Mouse (Mus musculus) lung, embryonic 15.5 days (tissue): ENCODE measurements around the gene Vgll4. TPM values are rescaled to one million over a fixed set of nuclear protein-coding genes. Genes with fewer than 3 reads are reported as not detected.

Experiments used
- ATAC-seq: fragments of 200-750 bp; cut with Nextera tagmentation; 2 replicates; pipeline ENCODE4 v1.8.0; 2017; ENCODE audit warnings: moderate number of reproducible peaks, borderline replicate concordance; ENCODE audit not compliant: low FRiP score, low TSS enrichment; ENCODE audit errors: extremely low read depth
- H3K27ac ChIP-seq: fragments of 300-500 bp; sonication (generic); 2 replicates; pipeline ENCODE4 v1.5.1; 2015; ENCODE audit warnings: moderate library complexity, mild to moderate bottlenecking, inconsistent platforms
- H3K27me3 ChIP-seq: fragments of 300-500 bp; sonication (generic); 2 replicates; pipeline ENCODE4 v1.6.1; 2015; ENCODE audit warnings: inconsistent platforms
- H3K36me3 ChIP-seq: fragments of 300-500 bp; sonication (generic); 2 replicates; pipeline ENCODE4 v1.6.1; 2015; ENCODE audit warnings: inconsistent platforms
- H3K4me1 ChIP-seq: fragments of 300-500 bp; sonication (generic); 2 replicates; pipeline ENCODE4 v1.6.1; 2015; ENCODE audit warnings: inconsistent platforms
- H3K4me2 ChIP-seq: fragments of 300-500 bp; sonication (generic); 2 replicates; pipeline ENCODE4 v1.6.1; 2015; ENCODE audit warnings: inconsistent platforms, mild to moderate bottlenecking, moderate library complexity
- H3K4me3 ChIP-seq: fragments of 300-500 bp; sonication (generic); 2 replicates; pipeline ENCODE4 v1.5.1; 2015; ENCODE audit warnings: mild to moderate bottlenecking, inconsistent platforms
- H3K9ac ChIP-seq: fragments of 300-500 bp; sonication (generic); 2 replicates; pipeline ENCODE4 v1.6.1; 2015; ENCODE audit warnings: inconsistent platforms
- H3K9me3 ChIP-seq: fragments of 300-500 bp; sonication (generic); 2 replicates; pipeline ENCODE4 v1.6.1; 2016; ENCODE audit warnings: inconsistent platforms
- WGBS: fragments of 180-500 bp; shearing (Covaris S2); methylation state at CpG from one replicate; pipeline ENCODE4 v1.1.7; 2015; 5-methylcytosine and 5-hydroxymethylcytosine counted together
- polyA plus RNA-seq: library from polyadenylated mRNA; unstranded; fragments of >200 nt; fragmentation: Nextera tagmentation; extraction: Ambion mirVana; gene quantifications from 2 replicates; pipeline ENCODE4 v1.2.1, GENCODE M21; 2015

Gene Vgll4
- polyA plus RNA-seq, 1 experiment from 2014 or later = 147 TPM

DNA sequence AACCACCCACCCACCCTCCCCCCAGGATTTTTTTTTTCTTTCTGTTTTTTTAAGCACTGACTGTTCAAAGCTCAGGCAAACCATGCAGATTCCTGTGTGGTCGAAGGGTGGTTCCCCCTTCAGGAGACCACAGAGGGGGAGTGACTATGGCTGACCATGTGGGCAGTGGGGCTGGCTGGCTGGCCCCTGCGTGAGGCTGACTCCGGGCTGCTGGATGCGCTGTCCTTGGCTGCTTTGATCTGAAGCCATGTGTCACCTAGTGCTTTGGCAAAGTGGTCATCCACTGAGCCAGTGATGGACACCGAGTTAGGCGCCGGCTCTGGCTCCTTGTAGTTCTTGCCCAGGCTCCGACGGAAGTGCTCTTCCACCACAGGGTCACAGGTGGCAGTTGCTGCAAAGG is 107.7 kb downstream of the Vgll4 start:
- H3K4me3 ChIP-seq = no peak overlapping the region
- no peak overlapping the region for H3K4me2 ChIP-seq
- H3K27ac ChIP-seq = peak overlapping the region; percentile 34
- H3K36me3 ChIP-seq = peaks cover 46% of the 10 kb centered on the region
- 62% methylated on average over 9 of the region's 9 CpGs for WGBS
- H3K4me1 ChIP-seq = peaks cover 52% of the 10 kb centered on the region
- H3K9me3 ChIP-seq = no peaks in the 10 kb centered on the region
- H3K9ac ChIP-seq = no peak overlapping the region
- no peak for ATAC-seq
- H3K27me3 ChIP-seq = no peaks in the 10 kb centered on the region

DNA sequence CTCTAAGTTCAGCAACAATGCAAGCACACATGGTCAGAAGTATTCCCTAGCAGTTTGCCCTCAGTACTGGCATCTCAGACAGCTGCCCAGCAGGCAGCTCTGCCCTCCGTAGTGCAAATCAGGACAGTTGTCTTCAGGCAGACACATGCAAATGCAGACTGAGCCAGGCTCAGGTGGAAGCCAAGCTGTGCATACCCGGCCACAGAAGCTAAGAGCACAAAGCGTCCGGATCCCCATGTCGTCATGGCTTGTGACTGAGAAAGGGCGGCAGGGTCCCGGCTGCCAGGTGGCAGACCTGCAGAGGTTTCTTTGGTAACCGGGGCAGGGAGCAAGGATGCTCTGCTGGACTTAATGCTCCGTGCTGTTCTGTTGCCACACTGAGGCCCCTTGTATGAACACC is 108.2 kb downstream of the Vgll4 start:
- Histone ChIP-seq H3K4me2 (no peak overlapping the region), H3K9ac (no peak overlapping the region), H3K4me1 (peaks cover 52% of the 10 kb centered on the region)

DNA sequence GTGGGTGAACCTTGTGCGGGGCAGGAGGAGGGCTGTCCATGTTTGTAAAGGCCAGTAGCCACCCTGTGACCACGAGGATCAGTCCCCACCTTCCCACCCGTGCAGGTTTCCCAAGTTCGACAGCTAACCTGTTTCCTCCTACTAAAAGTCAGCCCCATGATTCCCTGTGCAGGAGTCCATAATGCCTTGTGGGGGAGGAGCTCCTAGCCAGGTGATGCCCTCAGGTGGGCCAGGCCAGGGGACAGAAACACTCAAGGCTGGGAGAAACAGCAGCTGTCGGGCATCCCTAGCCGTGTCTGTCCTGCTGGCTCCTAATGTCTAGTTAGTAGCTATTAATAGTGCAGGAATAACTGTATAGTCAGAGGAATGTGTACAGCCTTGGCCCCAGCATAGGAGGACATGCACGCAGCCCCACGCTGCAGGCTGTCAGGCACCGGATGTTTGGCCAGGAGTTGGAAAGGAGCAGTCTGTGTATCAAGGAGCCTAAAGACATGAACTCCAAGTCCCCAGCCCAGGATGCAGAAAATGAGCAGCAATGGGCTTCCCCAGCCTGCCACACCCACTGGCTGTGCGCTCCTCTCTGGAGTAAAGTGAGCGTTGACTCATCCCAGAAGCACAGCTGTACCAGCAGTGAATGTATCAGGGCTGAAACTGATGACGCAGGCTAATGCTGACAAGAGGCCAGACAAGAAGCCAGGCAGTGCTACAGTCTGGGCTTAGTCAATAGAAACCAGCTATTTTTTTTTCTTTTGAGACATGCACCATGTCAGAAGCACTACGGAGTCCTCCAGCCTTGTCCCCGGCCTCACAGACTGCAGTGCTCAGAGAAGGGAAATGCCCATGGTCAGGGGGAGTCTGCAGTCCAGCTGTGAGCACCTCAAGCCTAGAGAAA is 108.9 kb downstream of the Vgll4 start:
- no peak overlapping the region for H3K4me2 ChIP-seq
- peak overlapping the region; percentile 54 for H3K27ac ChIP-seq
- 58% methylated on average over 14 of the region's 14 CpGs for WGBS
- H3K4me3 ChIP-seq = no peak overlapping the region
- ATAC-seq = peak; percentile 50
- no peak overlapping the region for H3K9ac ChIP-seq
- H3K36me3 ChIP-seq = peaks cover 46% of the 10 kb centered on the region
- H3K27me3 ChIP-seq = no peaks in the 10 kb centered on the region
- peaks cover 51% of the 10 kb centered on the region for H3K4me1 ChIP-seq
- no peaks in the 10 kb centered on the region for H3K9me3 ChIP-seq

More for the DNA sequence above, 108.2 kb downstream of the Vgll4 start:
- no peaks in the 10 kb centered on the region for H3K9me3 ChIP-seq
- no peak for ATAC-seq
- WGBS = 72% methylated on average over 9 of the region's 9 CpGs
- no peaks in the 10 kb centered on the region for H3K27me3 ChIP-seq
- peak overlapping the region; percentile 54; the same call in 1 of the 2 replicates for H3K27ac ChIP-seq
- H3K4me3 ChIP-seq = no peak overlapping the region
- peaks cover 46% of the 10 kb centered on the region for H3K36me3 ChIP-seq

DNA sequence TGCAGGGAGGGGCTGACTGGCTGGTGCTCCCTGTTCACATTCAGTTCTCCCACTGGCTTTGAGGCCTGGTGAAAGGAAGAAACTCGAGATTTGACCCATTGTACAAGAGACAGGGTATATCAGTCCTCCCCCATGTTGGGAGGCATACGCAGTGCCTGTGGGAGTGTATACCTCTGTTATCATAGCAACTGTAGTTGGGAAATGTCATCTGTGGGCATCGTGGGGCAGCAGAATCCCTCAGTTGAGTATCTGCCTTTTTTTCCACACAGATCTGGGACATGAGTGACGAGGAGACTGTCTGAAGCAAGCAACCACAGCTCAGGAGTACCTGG is 111.1 kb downstream of the Vgll4 start:
- peaks cover 43% of the 10 kb centered on the region for H3K36me3 ChIP-seq
- WGBS = 80% methylated on average over 4 of the region's 4 CpGs
- ATAC-seq = no peak

DNA sequence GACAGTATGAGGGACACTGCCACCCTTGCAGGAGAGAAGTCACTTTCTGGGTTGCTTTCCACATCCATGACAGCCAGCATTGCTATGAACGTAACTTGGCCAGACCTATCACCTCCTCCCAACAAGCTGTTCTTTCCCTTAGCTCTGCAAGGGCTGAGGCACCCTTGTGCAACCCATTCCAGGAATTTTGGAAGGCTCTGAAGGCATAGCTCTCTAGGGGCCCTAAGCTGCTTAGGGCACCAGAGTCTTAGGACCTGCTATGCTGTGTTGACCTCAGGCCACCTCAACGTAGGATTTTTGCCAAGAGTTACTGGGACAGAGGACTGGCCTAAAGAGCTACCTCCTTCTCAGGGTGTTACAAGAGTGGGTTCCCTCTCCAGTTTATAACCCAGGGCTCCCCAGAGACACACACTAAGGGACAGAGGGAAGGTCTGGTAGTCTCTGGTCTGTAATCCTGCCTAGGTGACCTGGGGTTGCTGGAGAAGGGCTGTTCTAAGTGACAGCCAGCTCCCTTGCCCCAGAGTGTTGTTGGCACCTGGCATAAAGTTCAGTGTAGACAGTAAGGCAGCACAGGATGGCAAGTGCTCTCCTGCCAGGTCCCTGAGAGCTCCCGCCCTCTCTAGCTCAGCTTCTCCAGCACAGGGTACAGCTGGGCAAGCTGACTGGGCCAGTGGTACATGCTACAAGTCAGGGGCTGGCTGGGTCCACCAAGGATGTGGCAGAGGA is 111.6 kb downstream of the Vgll4 start:
- Histone ChIP-seq H3K27ac (peak overlapping the region; percentile 7; the same call in 1 of the 2 replicates), H3K9me3 (no peaks in the 10 kb centered on the region), H3K4me3 (no peak overlapping the region), H3K9ac (no peak overlapping the region), H3K4me2 (no peak overlapping the region), H3K4me1 (peaks cover 56% of the 10 kb centered on the region), H3K27me3 (no peaks in the 10 kb centered on the region), H3K36me3 (peaks cover 39% of the 10 kb centered on the region)
- ATAC-seq = no peak
- WGBS = 70% methylated on average over 3 of the region's 3 CpGs

More for the DNA sequence above, 111.1 kb downstream of the Vgll4 start:
- Histone ChIP-seq H3K27me3 (no peaks in the 10 kb centered on the region), H3K4me3 (no peak overlapping the region), H3K4me2 (no peak overlapping the region), H3K27ac (no peak overlapping the region), H3K9me3 (no peaks in the 10 kb centered on the region), H3K4me1 (peaks cover 58% of the 10 kb centered on the region), H3K9ac (no peak overlapping the region)

DNA sequence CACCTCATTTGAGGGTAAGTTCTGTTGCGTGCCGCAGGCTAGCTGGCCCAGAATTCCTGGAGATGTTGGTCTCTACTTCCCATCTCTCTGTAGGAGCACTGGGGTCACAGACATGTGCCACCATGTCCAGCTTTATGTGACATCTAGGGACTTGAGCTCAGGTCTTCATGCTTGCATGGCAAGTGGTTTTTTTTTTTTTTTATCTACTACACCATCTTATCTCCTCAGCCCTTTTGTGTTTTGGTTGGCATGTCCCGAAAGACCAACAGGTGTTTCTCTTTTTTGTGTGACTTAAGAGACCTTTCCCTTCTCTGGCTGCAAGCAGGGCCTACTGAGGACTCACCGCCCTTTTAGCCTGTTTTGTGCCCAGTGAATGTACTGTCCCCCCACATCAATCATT is 113.3 kb downstream of the Vgll4 start:
- 45% methylated on average over 4 of the region's 4 CpGs for WGBS

DNA sequence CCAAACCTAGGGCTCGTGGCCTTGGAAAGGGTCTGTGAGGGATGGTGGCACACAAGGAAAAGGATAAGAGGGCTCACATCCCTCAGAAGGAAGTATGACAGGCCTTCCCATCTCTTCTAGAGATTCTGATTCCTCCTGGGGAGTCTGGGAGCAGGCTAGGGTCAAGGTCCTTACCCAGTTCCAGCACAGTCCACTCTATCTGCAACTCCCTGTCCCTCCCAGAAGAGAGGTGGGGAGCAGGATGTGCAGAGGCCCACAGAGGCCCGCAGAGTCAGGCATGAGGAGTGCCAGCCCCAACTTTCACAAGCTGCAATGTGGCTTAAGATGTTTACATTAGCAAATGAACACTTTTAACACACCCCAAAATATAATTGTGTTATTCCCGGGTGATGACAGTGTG is 114.2 kb downstream of the Vgll4 start:
- Histone ChIP-seq H3K4me3 (no peak overlapping the region), H3K4me2 (no peak overlapping the region), H3K9me3 (no peaks in the 10 kb centered on the region), H3K36me3 (peaks cover 16% of the 10 kb centered on the region), H3K27ac (peak overlapping the region; percentile 56), H3K27me3 (no peaks in the 10 kb centered on the region), H3K4me1 (peaks cover 49% of the 10 kb centered on the region), H3K9ac (no peak overlapping the region)
- WGBS = 17% methylated on average over 3 of the region's 3 CpGs
- no peak for ATAC-seq

More for the DNA sequence above, 113.3 kb downstream of the Vgll4 start:
- Histone ChIP-seq H3K4me2 (no peak overlapping the region), H3K36me3 (peaks cover 24% of the 10 kb centered on the region), H3K4me3 (no peak overlapping the region), H3K9ac (no peak overlapping the region), H3K9me3 (no peaks in the 10 kb centered on the region), H3K4me1 (peaks cover 57% of the 10 kb centered on the region), H3K27me3 (no peaks in the 10 kb centered on the region), H3K27ac (0 out of 2 replicates have a peak overlapping the region, but pooled peaks have one; percentile 31)
- no peak for ATAC-seq

DNA sequence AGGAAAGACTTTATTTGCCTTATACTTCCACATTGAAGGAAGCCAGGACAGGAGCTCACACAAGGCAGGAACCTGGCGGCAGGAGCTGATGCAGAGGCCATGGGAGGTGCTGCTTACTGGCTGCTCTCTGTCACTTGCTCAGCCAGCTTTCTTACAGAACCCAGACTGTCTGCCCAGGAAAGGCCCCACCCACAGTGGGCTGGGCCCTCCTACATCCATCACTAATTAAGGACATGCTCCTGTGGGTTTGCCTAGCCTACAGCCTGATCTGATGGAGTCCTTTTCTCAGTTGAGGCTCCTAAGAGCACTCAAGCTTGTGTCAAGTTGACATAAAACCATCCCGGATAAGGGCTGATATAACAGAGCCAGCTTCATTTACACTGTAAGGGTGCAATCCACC is 115.4 kb downstream of the Vgll4 start:
- Histone ChIP-seq H3K4me3 (no peak overlapping the region), H3K27me3 (no peaks in the 10 kb centered on the region), H3K36me3 (peaks cover 10% of the 10 kb centered on the region), H3K27ac (peak overlapping the region; percentile 56), H3K4me1 (peaks cover 49% of the 10 kb centered on the region), H3K4me2 (no peak overlapping the region), H3K9ac (no peak overlapping the region), H3K9me3 (no peaks in the 10 kb centered on the region)
- WGBS = 34% methylated on average over 2 of the region's 2 CpGs
- ATAC-seq = no peak

DNA sequence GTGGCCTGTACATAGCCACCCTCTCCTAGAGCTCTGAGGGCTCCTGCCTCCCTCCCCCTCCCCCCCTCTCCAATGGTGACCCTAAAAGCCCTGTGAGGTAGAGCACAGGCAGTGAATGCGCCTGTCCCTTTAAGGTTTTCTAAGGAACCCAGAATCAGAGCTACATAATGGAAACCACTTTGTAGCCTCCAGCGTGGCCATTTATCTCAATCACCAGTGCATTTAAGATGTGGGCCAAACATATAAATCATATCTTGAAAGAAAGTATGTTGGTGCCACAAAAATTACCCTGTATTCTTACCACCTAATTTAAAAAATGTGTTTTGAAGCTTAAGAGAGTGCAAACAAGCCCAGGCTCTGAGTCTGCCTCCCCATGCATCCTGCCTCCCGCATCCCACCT is 117.1 kb downstream of the Vgll4 start:
- no peaks in the 10 kb centered on the region for H3K36me3 ChIP-seq
- no peak overlapping the region for H3K9ac ChIP-seq
- H3K4me2 ChIP-seq = no peak overlapping the region
- WGBS = 43% methylated on average over 3 of the region's 3 CpGs
- no peak for ATAC-seq
- H3K27ac ChIP-seq = no peak overlapping the region
- H3K27me3 ChIP-seq = no peaks in the 10 kb centered on the region
- no peak overlapping the region for H3K4me3 ChIP-seq
- H3K9me3 ChIP-seq = no peaks in the 10 kb centered on the region
- H3K4me1 ChIP-seq = peaks cover 58% of the 10 kb centered on the region

DNA sequence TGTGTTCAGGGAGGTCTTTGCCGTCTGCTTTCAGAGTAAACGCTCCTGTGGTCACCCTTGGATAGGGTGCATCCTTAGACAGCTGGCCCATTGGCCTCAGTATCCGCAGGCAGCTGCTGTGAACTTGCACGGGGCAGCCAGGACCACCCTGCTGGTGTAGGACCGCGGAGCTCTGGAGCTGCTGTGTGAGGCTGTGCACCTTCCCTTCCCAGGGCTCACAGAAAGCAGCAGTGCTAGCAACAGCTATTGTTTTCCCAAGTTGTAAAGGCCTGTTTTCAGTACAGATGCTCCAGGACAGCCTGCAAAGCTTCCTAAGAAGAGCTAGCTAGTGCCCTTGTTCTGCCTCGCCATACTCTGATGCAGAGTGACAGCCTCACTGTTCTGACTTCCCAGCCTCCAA is 118.1 kb downstream of the Vgll4 start:
- ATAC-seq = no peak
- 44% methylated on average over 7 of the region's 7 CpGs for WGBS
- H3K4me3 ChIP-seq = no peak overlapping the region
- no peak overlapping the region for H3K9ac ChIP-seq
- H3K9me3 ChIP-seq = no peaks in the 10 kb centered on the region
- H3K27me3 ChIP-seq = no peaks in the 10 kb centered on the region
- H3K27ac ChIP-seq = peak overlapping the region; percentile 6; the same call in 1 of the 2 replicates
- no peak overlapping the region for H3K4me2 ChIP-seq
- peaks cover 62% of the 10 kb centered on the region for H3K4me1 ChIP-seq
- no peaks in the 10 kb centered on the region for H3K36me3 ChIP-seq

DNA sequence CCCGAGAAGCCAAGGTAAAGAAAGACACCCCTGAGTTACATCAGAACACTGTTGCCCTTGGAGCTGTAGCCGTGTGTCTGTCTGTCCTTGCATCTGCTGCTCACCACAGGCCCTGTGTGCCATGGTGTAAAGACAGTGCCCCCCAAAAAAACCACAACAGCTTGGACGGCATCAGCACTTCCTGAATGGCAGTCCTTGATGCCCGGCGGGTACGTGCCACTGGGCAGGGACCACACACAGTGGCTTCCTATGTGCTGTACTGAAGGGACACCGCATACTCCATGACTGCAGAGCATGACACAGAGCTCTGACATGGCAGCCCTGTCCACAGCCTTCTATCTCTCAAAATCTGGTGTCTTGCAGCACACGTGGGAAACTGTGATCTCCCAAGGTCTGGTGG is 120.0 kb downstream of the Vgll4 start:
- Histone ChIP-seq H3K36me3 (no peaks in the 10 kb centered on the region), H3K4me2 (no peak overlapping the region), H3K27ac (no peak overlapping the region), H3K9ac (no peak overlapping the region), H3K9me3 (no peaks in the 10 kb centered on the region), H3K4me1 (peaks cover 51% of the 10 kb centered on the region), H3K27me3 (no peaks in the 10 kb centered on the region), H3K4me3 (no peak overlapping the region)
- 78% methylated on average over 8 of the region's 8 CpGs for WGBS
- no peak for ATAC-seq

DNA sequence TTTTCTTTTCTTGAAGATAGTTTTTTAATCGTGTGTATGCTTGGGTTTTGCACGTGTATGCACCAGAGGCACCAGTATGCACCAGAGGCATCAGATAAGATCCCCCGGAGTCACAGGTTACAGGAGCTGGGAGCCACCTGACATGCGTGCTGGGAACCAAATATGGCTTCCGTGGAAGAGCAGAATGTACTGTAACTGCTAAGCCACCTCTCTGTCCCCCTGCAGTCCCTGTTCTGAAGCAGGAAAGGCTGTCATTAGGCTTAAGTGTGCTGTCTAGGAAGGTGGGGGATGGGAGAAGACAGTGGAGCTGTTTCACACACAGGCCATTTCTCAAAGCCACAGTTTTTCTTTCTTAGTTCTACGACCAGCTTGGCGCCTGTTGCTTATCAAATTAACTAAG is 121.0 kb downstream of the Vgll4 start:
- H3K9me3 ChIP-seq = no peaks in the 10 kb centered on the region
- no peak overlapping the region for H3K9ac ChIP-seq
- H3K4me2 ChIP-seq = no peak overlapping the region
- H3K4me1 ChIP-seq = peaks cover 41% of the 10 kb centered on the region
- H3K36me3 ChIP-seq = no peaks in the 10 kb centered on the region
- no peaks in the 10 kb centered on the region for H3K27me3 ChIP-seq
- ATAC-seq = peak; percentile 47; the same call in 1 of the 2 replicates
- WGBS = 31% methylated on average over 7 of the region's 7 CpGs
- peak overlapping the region; percentile 55 for H3K27ac ChIP-seq
- no peak overlapping the region for H3K4me3 ChIP-seq
